Mouse (Mus musculus): Measurements from ENCODE around the gene Synpo2.
A peak's percentile ranks its signal among the peaks of the same experiment; 100 is the strongest.

Gene Synpo2

GRCm38 (mm10) chr3:123053192-123053938, 182.6 kb downstream of the Synpo2 start:
- DNase-seq (ENCODE audit: inconsistent age in 2 of 2, low spot score in 1 of 2): peak in 1 of 2 experiments; percentile 51

DNA sequence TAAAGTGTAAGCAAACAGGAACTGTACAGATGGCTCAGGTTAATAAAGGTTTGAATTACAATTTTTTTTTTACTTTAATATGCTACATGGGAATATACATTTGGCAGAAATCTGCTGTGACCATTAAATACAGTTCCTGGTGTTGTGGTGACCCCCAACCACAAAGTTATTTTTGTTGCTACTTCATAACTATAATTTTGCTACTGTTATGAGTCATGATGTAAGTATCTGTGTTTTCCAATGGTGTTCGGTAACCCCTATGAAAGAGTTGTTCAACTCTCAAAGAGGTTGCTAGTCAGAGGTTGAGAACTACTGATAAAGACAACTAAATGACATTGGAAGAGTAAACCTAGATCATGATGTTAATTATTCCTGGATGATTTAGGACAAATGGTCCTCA, 193.6 kb downstream of the Synpo2 start:
- no peak for DNase-seq (ENCODE audit: inconsistent age in 2 of 2, low spot score in 1 of 2)

- DNase-seq (ENCODE audit: inconsistent age in 2 of 2, low spot score in 1 of 2): peak; percentile 65 to 80
Observed at GRCm38 (mm10) chr3:123034752-123035151, 201.2 kb downstream of the Synpo2 start, which contains the start of gene Myoz2. Gene Myoz2 (minus strand): TSS chr3:123035015.

DNA sequence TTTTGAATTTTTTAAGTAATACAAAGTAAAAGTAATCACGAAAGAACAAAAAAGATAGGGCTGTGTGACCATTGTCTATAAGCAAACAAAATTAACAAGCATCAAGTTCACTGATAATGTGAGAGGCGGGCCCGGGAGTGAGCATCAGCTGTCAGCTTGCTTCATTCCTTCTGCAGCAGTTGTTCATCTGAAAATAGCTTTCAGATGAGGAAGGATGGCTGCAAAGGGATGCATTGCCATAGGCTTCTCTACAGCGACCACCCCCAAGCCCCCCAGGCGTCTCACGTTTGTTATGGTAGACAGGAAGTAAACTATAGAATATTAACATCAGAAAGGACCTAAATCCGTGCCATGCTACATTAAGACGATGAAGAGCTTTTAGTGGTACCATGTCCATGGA, 202.1 kb downstream of the Synpo2 start:
- no peak for DNase-seq (ENCODE audit: inconsistent age in 2 of 2, low spot score in 1 of 2)
